In the genomic region with DNA sequence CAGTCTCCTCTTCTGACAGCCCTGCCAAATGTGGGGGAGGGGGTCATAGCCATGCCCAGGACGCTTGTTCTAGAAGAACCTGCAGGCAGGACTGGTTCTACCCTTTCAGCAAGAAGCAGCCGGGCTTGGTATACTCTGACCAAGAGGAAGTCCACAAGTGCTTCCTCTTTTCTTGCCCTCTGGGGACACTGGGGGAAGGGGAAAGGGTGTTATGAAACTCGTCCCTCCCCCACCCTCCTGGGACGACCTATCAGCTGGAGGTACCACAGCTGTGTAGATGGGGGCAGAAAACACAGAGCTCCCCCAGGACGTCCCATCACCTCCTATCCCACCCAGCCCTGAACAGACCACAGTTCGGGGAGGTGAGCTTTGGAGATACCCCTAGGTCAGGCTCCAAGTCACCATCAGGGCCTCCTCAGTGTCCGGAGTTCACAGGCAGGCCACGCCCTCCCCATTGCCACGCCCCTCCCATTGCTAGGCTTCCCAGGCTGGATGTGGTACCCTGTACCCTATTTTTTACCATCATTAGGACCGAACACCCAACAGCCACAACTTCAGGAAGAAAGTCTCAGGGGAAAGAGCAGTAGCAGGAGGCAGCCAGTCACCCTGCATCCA, we compare ENCODE assay signal across 10 mouse cellular contexts. TPM values are rescaled to one million over a fixed set of nuclear protein-coding genes. Genes with fewer than 3 reads are reported as not detected.
DNase-seq lines count a peak whose midpoint lies in the region; ATAC-seq lines count a peak whose summit lies in the region.
"Had no signal": no experiment of that assay in that cellular context is flagged by ENCODE, and none has a peak within 500 bp of the region (broad histone marks: within the 10 kb centered on the region; RNA-seq: fewer than 3 reads in every experiment).

No protein-coding gene starts in this region.

- WGBS in forebrain, embryonic 15.5 days: 55% methylated on average over 10 of the region's 10 CpGs
- WGBS in hindbrain, embryonic 10.5 days: 44% methylated on average over 10 of the region's 10 CpGs

- H3K9ac ChIP-seq in forebrain, embryonic 15.5 days (replicated peaks): no peak overlapping the region
- H3K9ac ChIP-seq: hindbrain, embryonic 14.5 days had no signal

- DNase-seq in urinary bladder, postnatal 14 days (ENCODE audit: low spot score): peak; percentile 60
- DNase-seq in urinary bladder, postnatal 4 days (ENCODE audit: low spot score in 2 of 2): no peak
- DNase-seq in heart, adult 9 months (ENCODE audit: low spot score in 2 of 2): peak; percentile 56 to 81
- peak; percentile 89 for DNase-seq in lung, postnatal 36 days
- no peak for DNase-seq in cerebellum, adult 11-12 months
- DNase-seq in hindbrain, embryonic 10.5 days (ENCODE audit: low spot score): no peak

- no peaks in the 10 kb centered on the region for H3K4me1 ChIP-seq in forebrain, embryonic 15.5 days
- H3K4me1 ChIP-seq in hindbrain, embryonic 10.5 days (replicated peaks): peaks cover 6% of the 10 kb centered on the region

- no peak overlapping the region for H3K27ac ChIP-seq in forebrain, embryonic 15.5 days (replicated peaks)
- H3K27ac ChIP-seq in hindbrain, embryonic 10.5 days: no peak overlapping the region
- H3K27ac ChIP-seq: hindbrain, embryonic 14.5 days had no signal

- no peak overlapping the region for H3K4me3 ChIP-seq in forebrain, embryonic 15.5 days
- no peak overlapping the region for H3K4me3 ChIP-seq in hindbrain, embryonic 10.5 days
- H3K4me3 ChIP-seq: erythroblast, embryonic 14.5 days had no signal

- H3K9me3 ChIP-seq in forebrain, embryonic 15.5 days: no peaks in the 10 kb centered on the region
- H3K9me3 ChIP-seq in hindbrain, embryonic 10.5 days: no peaks in the 10 kb centered on the region

- no peaks in the 10 kb centered on the region for H3K27me3 ChIP-seq in forebrain, embryonic 15.5 days
- H3K27me3 ChIP-seq in hindbrain, embryonic 10.5 days (ENCODE audit: insufficient read depth, poor library complexity, severe bottlenecking): no peaks in the 10 kb centered on the region

- H3K36me3 ChIP-seq in forebrain, embryonic 15.5 days: no peaks in the 10 kb centered on the region
- H3K36me3 ChIP-seq in hindbrain, embryonic 10.5 days: no peaks in the 10 kb centered on the region

- no peak overlapping the region for H3K4me2 ChIP-seq in forebrain, embryonic 15.5 days (replicated peaks)
- H3K4me2 ChIP-seq: hindbrain, embryonic 14.5 days had no signal

- ATAC-seq in forebrain, embryonic 15.5 days (replicated peaks): no peak

RNA-seq across cellular contexts. Expression of gene Hck, which starts 17.6 kb away (rescaled TPM):
- polyA plus RNA-seq in forebrain, embryonic 15.5 days (2015; fragmentation: Nextera tagmentation; extraction: Ambion mirVana): 1.2 and 1.4 TPM in 2 replicates
- 1.4 and 2.7 TPM in 2 replicates for polyA plus RNA-seq in hindbrain, embryonic 10.5 days (2016; fragmentation: Nextera tagmentation; extraction: Ambion mirVana)

RNA-seq across cellular contexts. Expression of gene Ccm2l, which starts 24.9 kb away (rescaled TPM):
- polyA plus RNA-seq in forebrain, embryonic 15.5 days (2015; fragmentation: Nextera tagmentation; extraction: Ambion mirVana): 0.98 and 1.1 TPM in 2 replicates
- 1.3 and 1.8 TPM in 2 replicates for polyA plus RNA-seq in hindbrain, embryonic 10.5 days (2016; fragmentation: Nextera tagmentation; extraction: Ambion mirVana)
- polyA plus RNA-seq: erythroblast, embryonic 14.5 days had no signal

RNA-seq across cellular contexts. Expression of gene Xkr7, which starts 59.0 kb away (rescaled TPM):
- polyA plus RNA-seq in forebrain, embryonic 15.5 days (2015; fragmentation: Nextera tagmentation; extraction: Ambion mirVana): 1.9 and 2.0 TPM in 2 replicates
- 0.73 and 1.1 TPM in 2 replicates for polyA plus RNA-seq in hindbrain, embryonic 10.5 days (2016; fragmentation: Nextera tagmentation; extraction: Ambion mirVana)
- polyA plus RNA-seq: erythroblast, embryonic 14.5 days; limb, embryonic 11.5 days had no signal

Comparison
In these comparisons a context has a peak if more than half of its experiments do, and no peak if none do; other contexts are left out.
1. DNase-seq: peak in urinary bladder, postnatal 14 days (single experiment), heart, adult 9 months (2 of 2) and lung, postnatal 36 days (single experiment); none in urinary bladder, postnatal 4 days (0 of 2), cerebellum, adult 11-12 months (single experiment) and hindbrain, embryonic 10.5 days (single experiment).